Mouse (Mus musculus): ENCODE measurements around the gene Lrrc29.

DNA sequence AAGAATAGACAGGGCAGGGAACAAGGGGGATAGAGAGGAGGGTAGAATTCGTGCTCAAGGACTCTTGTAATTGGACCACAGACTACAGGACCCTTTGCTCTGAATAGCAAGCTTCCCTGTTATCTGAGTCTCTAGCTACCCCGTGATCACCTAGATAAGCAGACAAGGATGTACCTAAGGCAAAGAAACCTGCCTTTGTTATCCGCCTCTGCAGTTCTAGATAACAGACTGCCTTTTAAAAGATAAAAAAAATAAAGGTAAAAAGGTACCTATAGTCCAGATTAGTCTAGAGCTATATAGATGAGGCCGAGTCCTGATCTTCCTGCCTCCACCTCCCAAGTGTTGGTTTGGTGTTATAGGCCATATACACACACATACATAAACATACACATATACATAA, 16.7 kb upstream of the Lrrc29 start:
- TF ChIP-seq POLR2A (IDR thresholded peaks at IDR 0.05; ENCODE audit: low read depth, low read length) (no peak), CTCF (conservative IDR thresholded peaks at IDR 0.05; ENCODE audit: insufficient read depth, insufficient read length, low read depth, low read length) (no peak)
